Mouse (Mus musculus): ENCODE data around the gene Polr2j.
"Not testable (repeated sequence)": the region's sequence is repeated elsewhere in the genome, so short reads cannot be mapped to it uniquely, and the experiment has no call there.

The Polr2j gene

DNA sequence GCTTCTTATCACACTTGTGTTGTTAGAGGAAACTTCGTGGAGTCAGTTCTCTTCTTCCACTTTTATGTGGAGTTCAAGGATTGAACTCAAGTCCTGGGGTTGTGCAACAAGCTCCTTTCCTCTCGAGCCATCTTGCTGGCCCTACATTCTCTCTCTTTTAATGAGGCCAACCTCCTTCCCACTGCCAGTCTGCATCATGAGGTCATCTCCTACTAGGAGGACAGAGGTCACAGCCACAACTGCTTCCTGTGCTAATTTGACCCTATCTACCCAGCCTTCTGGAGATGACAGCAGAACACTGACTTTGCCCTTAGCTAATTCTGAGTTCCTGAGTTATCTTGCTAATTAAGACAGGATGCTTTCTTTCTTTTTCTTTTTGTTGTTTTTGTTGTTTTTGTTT, 7.9 kb upstream of the Polr2j start:
- DNase-seq (ENCODE audit: low read depth, low spot score): no peak

DNA sequence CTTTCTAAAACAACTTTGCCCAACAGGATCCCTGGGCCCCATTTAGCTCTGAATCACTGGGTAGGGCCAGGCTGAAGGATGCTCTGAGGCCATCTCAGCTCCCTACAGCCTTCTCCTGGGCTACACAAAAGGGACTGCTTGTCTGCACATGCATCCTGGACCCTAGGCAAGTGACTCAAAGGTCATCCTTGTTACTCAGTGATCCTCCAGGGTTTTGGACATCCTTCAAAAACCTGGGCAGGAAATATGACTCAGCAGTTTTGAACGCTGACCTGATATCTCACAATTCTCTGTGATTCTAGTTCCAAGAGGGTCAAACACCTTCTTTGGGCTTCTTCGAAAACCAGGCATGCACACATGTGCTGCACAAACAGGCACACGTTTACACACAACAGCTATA, 7.4 kb upstream of the Polr2j start:
- no peak for DNase-seq (ENCODE audit: low read depth, low spot score)

DNA sequence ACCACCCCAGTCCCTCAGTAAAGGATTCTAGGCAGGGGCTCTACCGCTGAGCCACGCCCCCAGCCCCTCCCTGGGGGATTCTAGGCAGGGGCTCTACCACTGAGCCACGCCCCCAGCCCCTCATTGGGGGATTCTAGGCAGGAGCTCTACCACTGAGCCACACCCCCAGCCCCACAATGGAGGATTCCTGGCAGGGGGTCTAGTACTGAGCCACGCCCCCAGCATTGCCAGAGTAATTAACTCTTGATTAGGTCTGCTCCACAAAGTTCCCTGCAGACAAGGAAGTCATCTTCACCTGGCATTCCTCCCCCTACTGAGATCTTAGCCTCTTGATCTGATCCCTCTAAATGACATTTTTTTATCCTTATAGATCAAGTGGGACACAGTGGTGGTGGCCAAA, 2.9 kb upstream of the Polr2j start:
- not testable (repeated sequence) for DNase-seq (ENCODE audit: low read depth, low spot score)

DNA sequence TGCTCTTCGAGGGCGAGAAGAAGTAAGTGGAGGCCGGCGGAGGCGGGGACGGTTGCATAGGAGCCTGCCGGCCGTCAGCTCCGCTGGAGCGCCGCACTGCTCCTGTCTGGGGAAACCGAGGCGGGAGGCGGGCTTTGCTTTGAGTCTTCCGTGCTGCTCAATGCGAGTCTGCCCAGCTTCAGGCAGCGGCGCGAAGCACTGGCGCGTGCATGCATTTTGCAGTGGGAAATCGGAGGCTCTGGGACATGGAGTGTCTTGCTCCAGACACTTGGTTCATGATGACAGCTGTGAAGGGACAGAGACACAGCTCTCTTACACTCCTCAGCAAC, 317 bp downstream of the Polr2j start:
- DNase-seq (ENCODE audit: low read depth, low spot score): no peak

DNA sequence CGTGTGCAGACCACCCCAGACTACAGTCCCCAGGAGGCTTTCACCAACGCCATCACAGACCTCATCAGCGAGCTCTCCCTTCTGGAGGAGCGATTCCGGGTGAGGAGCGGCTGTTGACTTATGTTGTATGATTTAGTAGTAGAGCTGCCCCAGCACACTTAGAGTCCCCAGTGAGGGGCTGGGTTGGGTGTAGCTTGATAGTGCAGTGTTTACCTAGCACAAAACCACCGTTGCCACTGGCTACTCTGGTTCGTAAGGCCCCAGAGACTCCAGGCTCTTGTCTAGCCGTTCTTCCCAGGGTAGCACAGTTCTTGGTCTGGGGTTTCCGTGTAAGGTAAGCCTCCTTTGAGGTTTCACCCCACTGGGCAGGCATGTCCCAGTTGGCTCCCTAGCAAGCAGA, 5.7 kb downstream of the Polr2j start:
- no peak for DNase-seq (ENCODE audit: low read depth, low spot score)

DNA sequence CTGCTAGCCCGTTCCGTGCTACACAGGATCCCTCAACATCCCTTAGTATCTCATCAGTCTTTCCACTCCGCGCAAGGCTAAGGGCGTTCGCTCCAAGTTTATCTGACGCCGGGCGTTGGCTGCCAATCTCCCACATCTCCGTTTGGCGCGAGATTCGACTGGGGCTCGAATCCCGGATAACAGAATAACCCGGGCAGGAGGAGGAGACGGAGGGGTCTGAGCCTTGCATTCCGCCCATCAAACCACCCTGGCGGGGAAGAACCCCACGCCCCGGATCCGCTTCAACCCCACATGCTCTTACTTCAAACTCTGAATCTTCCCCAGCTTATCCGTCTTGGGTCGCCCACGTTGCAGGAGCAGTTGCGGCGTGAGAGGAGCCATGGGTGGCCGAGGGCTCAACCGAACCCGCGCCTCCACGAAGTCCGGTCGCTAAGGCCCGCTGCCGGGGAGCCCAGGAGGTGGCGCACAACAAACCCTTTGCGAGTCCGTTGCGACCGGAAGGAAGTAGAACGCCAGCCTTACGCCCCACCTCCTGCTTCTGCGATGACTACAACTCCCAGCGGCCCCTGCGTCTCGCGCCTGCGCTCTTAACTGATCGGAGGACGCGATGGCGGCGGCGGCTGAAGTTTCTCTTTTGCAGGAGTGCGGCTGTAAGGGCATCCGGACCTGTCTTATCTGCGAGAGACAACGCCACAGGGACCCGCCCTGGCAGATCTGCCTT, 19.3 kb downstream of the Polr2j start, which contains the start of the genes Lrwd1 and Alkbh4:
TSS of gene Lrwd1 (minus strand) at position 504 of the 721 bp plus-strand sequence.
TSS of gene Alkbh4 (plus strand) at position 576 of the 721 bp plus-strand sequence.
- peak; percentile 96 for DNase-seq (ENCODE audit: low read depth, low spot score)

DNA sequence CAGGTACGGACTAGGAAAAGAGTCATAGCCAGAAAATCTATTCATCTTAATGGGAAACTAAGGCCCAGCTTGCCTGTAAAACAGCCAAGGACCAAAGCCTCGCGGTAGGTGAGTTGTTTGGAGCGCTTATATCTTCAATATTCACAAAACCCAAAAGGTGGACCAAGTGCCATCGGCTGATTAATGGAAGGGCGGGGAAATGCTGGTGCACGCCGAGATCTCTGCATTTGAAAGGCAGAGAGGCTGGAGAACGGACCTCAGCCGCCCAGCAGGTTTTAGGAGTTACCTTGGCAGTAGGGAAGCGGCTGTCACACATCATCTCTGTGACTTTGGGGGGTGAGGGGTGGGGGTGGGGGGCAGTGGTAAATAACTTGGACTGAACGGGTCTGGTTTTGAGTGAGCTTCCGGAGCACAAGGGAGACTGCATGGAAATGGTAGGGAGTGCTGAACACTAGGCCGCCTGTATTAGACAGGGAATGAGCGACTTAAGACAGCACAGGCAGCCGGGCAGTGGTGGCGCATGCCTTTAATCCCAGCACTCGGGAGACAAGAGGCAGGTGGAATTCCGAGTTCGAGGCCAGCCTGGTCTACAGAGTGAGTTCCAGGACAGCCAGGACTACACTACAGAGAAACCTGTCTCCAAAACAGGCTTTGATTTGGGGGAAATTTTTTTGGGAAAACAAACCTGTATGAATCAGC, 20.0 kb downstream of the Polr2j start:
- no peak for DNase-seq (ENCODE audit: low read depth, low spot score)

DNA sequence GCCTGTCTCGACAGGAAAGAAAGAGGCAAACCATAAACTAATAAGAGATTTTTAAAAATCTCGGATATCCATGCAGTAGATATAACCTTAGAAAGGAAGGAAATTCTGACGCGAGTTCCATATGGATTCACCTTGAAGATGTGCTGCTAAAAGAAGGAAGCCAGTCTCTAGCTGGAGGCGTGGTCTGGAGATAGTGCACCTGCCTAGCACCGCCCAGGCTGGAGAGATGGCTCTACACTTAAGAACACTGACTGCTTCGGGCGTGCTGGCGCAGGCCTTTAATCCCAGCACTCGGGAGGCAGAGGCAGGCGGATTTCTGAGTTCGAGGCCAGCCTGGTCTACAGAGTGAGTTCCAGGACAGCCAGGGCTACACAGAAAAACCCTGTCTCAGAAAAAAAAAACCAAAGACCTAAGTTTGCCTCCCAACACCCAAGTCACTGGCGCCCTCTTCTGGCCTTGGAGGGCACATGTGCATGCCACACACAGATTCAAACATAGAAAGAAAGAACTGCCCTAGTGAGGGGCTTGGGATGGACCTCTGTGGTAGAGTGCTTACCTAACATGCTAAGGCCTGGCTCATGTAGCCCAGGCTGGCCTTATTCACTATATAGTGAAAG, 21.3 kb downstream of the Polr2j start:
- no peak for DNase-seq (ENCODE audit: low read depth, low spot score)

DNA sequence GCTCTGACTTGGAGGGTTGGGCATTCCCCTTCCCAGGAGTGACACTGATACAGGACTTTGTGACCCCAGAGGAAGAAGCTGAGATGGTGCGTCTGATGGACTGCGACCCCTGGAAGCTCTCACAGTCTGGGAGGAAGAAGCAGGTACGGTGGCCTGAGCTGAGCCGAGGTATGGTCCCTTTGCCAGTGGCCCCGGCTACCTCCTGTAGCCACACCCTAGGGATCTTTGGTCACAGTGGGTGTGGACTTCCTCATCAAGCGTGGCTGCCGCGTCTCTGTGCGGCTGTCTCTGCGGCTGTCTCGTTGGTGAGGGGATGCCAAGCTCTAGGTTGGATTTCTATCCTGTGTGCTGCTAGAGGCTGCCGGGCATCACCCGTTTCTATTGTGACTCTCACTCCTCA, 23.0 kb downstream of the Polr2j start:
- no peak for DNase-seq (ENCODE audit: low read depth, low spot score)

DNA sequence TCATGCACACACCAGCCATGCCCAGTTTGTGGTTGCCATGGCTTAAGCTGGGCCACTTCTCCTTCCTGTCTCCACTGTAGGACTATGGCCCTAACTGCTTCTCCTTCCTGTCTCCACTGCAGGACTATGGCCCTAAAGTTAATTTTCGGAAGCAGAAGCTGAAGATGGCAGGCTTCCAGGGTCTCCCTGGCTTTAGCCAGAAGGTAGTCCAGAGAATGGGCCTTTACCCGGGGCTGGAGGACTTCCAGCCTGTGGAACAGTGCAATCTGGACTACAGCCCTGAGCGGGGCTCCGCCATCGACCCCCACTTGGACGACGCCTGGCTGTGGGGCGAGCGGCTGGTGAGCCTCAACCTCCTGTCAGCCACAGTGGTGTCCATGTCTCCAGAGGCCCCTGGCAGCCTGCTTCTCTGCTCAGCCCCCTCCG, 23.6 kb downstream of the Polr2j start:
- DNase-seq (ENCODE audit: low read depth, low spot score): no peak

DNA sequence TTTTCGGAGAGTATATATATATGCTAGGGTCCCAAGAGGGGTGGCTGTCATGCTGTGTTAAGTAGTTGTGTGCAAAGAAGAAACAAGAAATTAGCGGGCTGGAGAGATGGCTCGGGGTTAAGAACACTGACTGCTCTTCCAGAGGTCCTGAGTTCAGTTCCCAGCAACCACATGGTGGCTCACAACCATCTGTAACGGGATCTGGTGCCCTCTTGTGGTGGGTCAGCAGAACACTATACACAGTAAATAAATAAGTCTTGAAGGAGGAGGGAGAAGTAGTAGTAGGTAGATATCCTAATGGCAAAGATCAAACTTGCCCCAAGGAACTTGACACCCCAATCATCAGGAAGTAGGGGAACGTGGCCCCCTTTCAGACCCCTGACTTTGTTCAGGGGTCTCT, 26.3 kb downstream of the Polr2j start:
- no peak for DNase-seq (ENCODE audit: low read depth, low spot score)

DNA sequence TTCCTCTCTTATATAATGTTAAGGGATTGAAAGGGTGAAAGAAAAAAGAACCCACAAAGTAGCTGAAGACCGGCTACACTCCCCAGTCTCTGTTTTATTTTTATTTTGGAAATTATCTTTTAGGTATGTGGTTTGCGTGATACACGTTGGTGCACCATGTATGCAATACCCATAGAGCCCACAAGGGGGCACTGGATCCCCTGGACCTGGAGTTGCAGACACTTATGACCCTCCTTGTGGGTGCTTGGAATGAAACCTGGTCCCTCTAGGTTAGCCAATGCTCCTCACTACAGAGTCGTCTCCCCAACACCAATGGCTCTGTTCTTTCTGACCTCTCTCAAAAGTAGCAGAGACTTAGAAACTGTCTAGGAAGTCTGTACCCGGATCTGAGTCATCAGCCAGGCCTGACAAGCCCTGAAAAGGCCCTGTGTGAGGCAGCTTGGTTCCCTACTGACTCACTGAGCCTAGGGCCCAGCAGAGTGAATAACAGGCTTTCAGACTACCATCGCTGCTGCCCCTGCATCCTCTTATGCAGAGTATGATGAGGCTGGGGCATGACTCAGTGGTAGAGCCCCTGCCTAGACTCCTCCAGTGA, 26.8 kb downstream of the Polr2j start:
- no peak for DNase-seq (ENCODE audit: low read depth, low spot score)

DNA sequence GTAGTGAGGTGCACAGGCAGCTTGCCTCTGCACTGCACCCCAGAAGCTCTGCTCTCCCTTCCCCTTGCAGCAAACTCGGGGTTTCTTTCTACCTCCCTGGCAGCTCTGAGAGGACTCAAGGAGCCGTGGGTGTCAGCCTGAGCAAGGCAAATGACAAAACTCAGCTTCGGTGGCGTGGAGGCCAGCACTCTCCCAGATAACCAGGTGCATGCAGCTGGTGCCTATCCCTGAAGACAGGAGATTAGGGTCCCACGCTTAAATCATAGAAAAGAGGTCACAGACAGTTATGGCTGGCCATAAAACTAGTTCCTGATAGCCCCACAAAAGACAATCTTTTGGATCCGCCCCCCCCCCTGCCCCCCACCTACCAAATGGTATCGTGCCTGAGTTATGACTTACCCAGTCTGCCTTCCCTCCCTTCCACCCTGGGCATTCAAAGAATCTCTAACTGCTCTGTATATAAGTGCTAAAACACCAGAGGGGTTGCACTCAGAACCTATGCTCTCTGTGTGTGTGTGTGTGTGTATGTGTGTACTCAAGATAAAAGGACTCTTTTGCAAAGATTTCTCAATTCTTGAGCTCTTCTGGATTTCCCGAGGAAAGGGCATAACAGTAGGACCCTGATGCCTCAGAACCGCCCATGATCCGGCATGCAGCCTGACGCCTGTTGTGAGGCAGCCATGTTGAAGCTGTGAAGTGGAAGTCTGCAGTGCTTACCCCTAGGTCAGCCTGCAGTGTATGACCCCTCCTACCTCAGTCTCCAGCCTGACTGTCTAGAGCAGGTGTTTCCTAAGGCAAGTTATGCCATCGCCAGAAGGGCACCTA, 28.4 kb downstream of the Polr2j start:
- DNase-seq (ENCODE audit: low read depth, low spot score): no peak

DNA sequence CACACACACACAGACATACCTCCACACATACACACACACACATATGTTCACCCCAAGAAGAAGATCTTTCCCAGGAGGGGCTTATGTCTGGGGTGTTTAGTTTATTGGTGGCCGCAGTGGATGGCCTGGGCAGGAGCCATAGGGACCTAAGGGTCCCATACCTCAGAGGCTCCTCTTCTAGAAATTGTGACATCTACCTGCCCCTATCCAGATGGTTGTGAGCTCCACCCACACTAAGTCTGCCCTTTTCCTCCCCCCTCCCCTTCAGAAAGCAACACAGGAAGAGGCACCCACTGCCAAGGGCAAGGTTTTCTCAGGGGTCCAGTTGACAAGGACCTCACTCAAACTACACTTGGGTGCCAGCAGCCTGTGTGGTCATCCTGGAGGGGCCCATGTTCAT, 30.5 kb downstream of the Polr2j start:
- no peak for DNase-seq (ENCODE audit: low read depth, low spot score)

DNA sequence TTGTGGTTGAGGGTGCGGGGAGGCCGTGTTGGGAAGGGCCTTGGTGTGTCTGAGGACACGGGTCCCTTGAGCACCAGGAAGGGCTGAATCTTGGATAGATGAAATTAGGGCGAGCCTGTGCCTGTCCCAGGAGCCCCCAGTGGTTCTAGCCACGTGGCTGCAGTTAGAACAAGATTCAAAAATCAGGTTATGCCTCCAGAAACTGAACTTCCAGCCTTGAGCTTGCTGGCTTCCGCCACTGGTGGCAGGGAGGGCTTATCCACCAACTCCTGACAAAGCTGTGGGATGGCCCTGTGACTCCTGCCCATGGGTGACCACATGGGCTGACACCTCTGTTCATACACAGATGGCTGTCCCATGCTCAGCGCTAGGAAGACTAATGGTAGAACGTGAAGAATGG, 31.3 kb downstream of the Polr2j start:
- no peak for DNase-seq (ENCODE audit: low read depth, low spot score)

DNA sequence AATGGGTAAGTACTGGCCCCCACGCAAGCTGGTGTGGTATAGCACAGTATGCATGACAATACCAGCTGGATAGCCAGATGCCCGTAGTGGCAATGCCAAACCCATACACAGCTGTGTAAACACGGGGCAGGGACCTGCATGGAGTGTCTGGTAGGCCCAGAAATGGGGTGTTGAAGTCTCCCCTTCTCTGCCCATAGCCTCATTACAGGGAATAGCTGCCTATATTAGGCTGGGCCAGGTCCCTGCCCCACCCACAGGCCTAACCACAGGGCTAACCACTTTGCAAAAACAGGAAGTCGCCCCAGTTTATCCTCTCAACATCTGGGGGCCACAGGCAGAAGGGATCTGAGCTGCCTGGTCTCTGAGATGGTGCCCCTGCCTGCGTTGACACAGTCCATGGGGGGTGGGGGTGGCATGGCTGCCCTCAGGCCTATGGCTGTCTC, 32.7 kb downstream of the Polr2j start:
- DNase-seq (ENCODE audit: low read depth, low spot score): not testable (repeated sequence)

DNA sequence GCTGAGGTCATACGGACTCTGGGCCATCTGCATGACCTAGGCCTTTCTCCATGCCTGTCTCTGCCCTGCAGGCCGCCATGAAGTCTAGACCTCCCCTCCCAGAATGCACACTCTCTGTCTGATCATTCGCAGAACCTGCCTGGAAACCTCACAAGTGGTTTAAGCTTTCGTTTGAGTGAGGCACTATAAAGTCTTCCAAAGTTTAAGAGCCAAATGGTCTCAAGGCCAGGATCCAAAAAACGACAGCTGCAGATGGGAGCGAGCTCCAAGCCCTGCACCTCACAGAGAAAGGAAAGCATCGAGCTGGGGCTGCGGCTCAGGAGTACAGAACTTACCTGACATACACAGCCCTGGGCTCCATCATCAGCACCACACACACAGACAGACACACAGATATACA, 35.9 kb downstream of the Polr2j start:
- DNase-seq (ENCODE audit: low read depth, low spot score): no peak

DNA sequence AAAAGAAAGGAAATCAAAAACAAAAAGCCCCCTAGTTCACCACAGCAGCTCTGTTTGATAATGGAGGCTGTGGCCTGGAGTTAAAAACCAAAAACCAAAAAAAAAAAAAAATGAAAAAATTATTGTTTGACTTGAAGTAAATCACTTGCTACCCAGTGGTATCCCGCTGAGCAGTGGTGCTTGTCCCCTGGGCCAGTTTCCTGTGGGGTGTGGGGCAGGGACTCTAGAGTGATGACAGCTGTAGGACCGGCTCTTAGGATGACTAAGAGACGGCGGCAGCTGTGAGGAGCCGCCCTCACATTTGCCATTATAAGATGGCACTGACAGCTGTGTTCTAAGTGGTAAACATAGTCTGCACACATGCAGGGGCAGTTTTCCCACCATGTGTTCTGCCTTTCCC, 39.0 kb downstream of the Polr2j start:
- DNase-seq (ENCODE audit: low read depth, low spot score): no peak

DNA sequence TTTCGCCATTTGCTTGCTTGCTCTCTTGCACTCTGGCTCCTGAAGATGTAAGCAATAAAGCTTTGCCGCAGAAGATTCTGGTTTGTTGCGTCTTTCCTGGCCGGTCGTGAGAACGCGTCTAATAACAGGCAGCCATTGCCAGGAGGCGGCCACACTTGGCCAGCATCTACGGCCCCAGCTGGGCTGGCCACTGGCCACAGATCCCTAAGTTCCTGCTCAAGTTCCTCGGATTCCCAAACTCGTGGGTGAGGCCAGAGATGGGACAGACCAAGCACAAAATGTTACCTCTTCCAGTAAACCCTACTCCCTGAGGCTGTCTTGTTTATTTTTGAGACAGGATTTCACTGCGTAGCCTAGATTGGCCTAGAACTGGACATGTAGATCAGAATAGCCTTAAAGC, 43.7 kb downstream of the Polr2j start:
- not testable (repeated sequence) for DNase-seq (ENCODE audit: low read depth, low spot score)

DNA sequence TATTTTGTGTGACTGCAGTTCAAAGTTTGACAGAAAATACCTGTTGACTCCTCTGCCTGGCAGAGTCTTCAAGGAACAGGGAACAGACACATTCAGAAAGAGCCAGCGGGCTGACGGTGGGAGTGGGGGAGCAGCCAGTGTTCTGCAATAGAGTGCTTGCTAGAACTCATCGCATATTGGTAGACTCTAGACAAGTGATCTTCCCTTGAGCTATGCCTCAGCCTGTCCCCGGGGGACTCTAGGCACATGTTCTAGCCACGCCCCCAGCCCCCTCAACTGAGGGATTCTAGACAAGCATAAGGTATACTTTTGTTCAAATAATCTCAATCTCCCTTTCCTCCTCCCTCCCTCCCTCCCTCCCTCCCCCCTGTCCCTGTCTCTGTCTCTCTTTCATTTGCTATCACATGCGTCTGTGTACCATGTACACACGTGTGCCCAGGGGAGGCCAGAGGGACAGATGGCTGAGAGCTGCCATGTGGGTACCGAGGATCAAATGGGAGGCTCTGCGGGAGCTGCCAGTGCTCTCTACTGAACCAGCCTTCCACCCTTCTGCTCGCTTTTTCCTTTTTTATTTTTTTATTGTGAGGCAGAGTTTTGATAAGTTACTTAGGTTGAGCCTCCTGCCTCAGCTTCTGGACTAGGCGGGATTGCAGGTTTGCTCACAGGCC, 47.5 kb downstream of the Polr2j start:
- peak; percentile 15 for DNase-seq (ENCODE audit: low read depth, low spot score)

DNA sequence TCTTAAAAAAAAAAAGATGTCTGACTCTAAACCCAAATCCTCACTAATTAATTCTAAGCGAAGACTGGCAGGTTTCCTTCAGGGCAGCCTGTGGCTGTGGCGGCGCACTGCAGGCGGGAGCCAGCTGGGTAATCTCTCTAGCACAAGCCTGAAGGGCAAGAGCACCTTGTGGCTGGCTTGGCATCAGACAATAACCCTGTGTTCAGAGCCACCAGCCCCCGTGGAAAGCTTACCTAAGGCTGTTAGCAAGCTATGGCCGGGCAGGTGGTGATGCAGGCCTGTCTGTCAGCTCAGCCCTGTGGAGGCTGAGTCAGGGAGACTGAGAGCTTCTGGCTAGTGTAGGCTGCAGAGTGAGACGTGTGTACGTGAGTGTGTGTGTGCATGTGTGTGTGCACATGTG, 48.8 kb downstream of the Polr2j start:
- DNase-seq (ENCODE audit: low read depth, low spot score): no peak

All from telencephalon, adult 2 months (tissue).